Mouse (Mus musculus) intestine, embryonic 16.5 days (tissue): ENCODE measurements around the gene Gm21969. TPM values are rescaled to one million over a fixed set of nuclear protein-coding genes. Genes with fewer than 3 reads are reported as not detected.

ENCODE experiments used
- ATAC-seq: fragments of 200-750 bp; cut with Nextera tagmentation; 2 replicates; pipeline ENCODE4 v1.8.0; 2017; ENCODE audit warnings: moderate TSS enrichment, moderate library complexity
- H3K27ac ChIP-seq: fragments of 300-500 bp; sonication (generic); 2 replicates; pipeline ENCODE4 v1.5.1; 2014; ENCODE audit warnings: mild to moderate bottlenecking, low read length
- H3K27me3 ChIP-seq: fragments of 300-500 bp; sonication (generic); replicated peaks from 2 replicates; pipeline ENCODE4 v1.6.1; 2014; ENCODE audit warnings: low read length, control low read depth, mixed read lengths; ENCODE audit not compliant: control insufficient read depth, insufficient read depth
- H3K36me3 ChIP-seq: fragments of 300-500 bp; sonication (generic); 2 replicates; pipeline ENCODE4 v1.6.1; 2014; ENCODE audit warnings: low read length, control low read depth; ENCODE audit not compliant: control insufficient read depth, insufficient read depth
- H3K4me1 ChIP-seq: fragments of 300-500 bp; sonication (generic); 2 replicates; pipeline ENCODE4 v1.6.1; 2014; ENCODE audit warnings: low read length, control low read depth, mixed read lengths; ENCODE audit not compliant: control insufficient read depth, insufficient read depth
- H3K4me2 ChIP-seq: fragments of 300-500 bp; sonication (generic); 2 replicates; pipeline ENCODE4 v1.6.1; 2014; ENCODE audit warnings: low read depth, low read length, control low read depth
- H3K4me3 ChIP-seq: fragments of 300-500 bp; sonication (generic); 2 replicates; pipeline ENCODE4 v1.5.1; 2014; ENCODE audit warnings: mild to moderate bottlenecking, low read length
- H3K9ac ChIP-seq: fragments of 300-500 bp; sonication (generic); 2 replicates; pipeline ENCODE4 v1.6.1; 2014; ENCODE audit warnings: low read depth, low read length
- H3K9me3 ChIP-seq: fragments of 300-500 bp; sonication (generic); 2 replicates; pipeline ENCODE4 v1.6.1; 2016; ENCODE audit warnings: low read length, control low read depth; ENCODE audit not compliant: control insufficient read depth
- WGBS: fragments of 180-500 bp; shearing (Covaris S2); extraction: QIAGEN DNeasy Blood & Tissue Kit; methylation state at CpG from one replicate; pipeline ENCODE4 v1.1.7; 2014; 5-methylcytosine and 5-hydroxymethylcytosine counted together
- polyA plus RNA-seq: library from polyadenylated mRNA; unstranded; fragments of >200 nt; fragmentation: Nextera tagmentation; extraction: Ambion mirVana; gene quantifications from 2 replicates; pipeline ENCODE4 v1.2.1, GENCODE M21; 2015

The Gm21969 gene
- polyA plus RNA-seq, 1 experiment from 2014 or later: not detected

DNA sequence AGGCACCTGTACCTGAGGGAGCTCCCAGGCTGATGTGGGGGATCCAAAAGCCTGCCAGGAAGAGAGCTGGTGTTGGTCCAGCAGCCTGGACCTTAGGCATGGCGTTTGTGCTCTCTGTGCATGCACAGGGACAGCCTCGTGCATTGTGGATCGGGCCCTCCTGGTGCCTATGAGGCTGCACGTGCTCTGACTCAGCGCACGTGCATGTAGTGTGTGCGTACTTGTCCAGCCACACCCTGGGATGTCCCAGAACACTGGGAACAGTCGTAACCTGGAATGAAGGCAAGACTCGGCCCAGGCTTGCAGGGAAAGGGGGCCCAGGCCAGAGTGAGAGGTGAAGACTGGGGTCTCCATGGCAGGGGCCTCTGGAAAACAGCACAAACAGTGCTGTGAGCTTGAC is 34.9 kb downstream of the Gm21969 start:
- no peaks in the 10 kb centered on the region for H3K36me3 ChIP-seq
- peak; percentile 34; the same call in 1 of the 2 replicates for ATAC-seq
- no peaks in the 10 kb centered on the region for H3K9me3 ChIP-seq
- H3K9ac ChIP-seq: no peak overlapping the region
- no peak overlapping the region for H3K27ac ChIP-seq
- H3K4me1 ChIP-seq: peaks cover 15% of the 10 kb centered on the region
- H3K4me3 ChIP-seq: no peak overlapping the region
- WGBS: 75% methylated on average over 9 of the region's 9 CpGs
- H3K4me2 ChIP-seq: no peak overlapping the region
- peaks cover 51% of the 10 kb centered on the region for H3K27me3 ChIP-seq

DNA sequence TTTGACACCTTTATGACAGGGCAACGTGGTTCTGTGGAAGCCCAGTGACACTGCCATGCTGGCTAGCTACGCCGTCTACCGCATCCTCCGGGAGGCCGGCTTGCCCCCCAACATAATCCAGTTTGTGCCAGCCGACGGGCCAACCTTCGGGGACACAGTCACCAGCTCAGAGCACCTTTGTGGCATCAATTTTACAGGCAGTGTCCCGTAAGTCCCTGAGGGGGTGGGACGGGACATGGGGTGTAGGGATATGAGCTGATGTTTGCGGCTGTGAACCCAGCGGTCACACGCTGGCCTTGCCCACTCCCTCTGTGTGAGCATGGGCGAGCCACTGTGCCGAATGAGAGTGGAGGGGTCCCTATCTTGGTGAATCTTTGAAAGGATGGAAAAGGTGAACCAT is 35.4 kb downstream of the Gm21969 start:
- Histone ChIP-seq H3K4me2 (no peak overlapping the region), H3K27me3 (peaks cover 50% of the 10 kb centered on the region), H3K36me3 (no peaks in the 10 kb centered on the region), H3K27ac (no peak overlapping the region), H3K9ac (no peak overlapping the region), H3K9me3 (no peaks in the 10 kb centered on the region), H3K4me1 (peaks cover 15% of the 10 kb centered on the region), H3K4me3 (no peak overlapping the region)
- 92% methylated on average over 16 of the region's 16 CpGs for WGBS
- ATAC-seq: no peak

DNA sequence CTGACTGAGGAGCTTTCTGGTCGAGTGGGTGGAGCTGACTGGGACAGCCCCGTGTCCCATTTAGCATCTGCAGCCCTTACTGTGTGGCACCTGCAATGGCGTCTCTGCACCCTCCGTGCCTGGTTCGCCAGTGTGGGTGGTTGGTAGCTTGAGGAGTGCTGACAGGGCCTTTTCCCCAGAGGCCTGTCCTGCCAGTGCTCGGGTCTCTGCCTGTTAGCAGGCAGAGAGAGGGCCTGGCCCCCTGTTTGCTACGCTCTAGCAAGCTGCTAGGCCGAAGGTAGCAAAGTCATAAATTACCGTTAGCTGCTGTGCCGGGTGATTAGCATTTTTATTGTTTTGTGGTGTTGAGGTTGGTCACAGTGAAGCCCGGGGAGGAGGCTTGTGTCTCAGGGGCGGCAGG is 36.8 kb downstream of the Gm21969 start:
- Histone ChIP-seq H3K4me1 (peaks cover 15% of the 10 kb centered on the region), H3K27ac (no peak overlapping the region), H3K9ac (no peak overlapping the region), H3K36me3 (no peaks in the 10 kb centered on the region), H3K27me3 (peaks cover 37% of the 10 kb centered on the region), H3K4me2 (no peak overlapping the region), H3K4me3 (no peak overlapping the region), H3K9me3 (no peaks in the 10 kb centered on the region)
- no peak for ATAC-seq
- WGBS: 31% methylated on average over 12 of the region's 12 CpGs

- 55% methylated on average over 12 of the region's 12 CpGs for WGBS
- H3K27ac ChIP-seq: no peak overlapping the region
- H3K27me3 ChIP-seq: peaks cover 32% of the 10 kb centered on the region
- H3K36me3 ChIP-seq: no peaks in the 10 kb centered on the region
- ATAC-seq: no peak
- no peaks in the 10 kb centered on the region for H3K9me3 ChIP-seq
- no peak overlapping the region for H3K9ac ChIP-seq
- H3K4me2 ChIP-seq: no peak overlapping the region
- H3K4me1 ChIP-seq: peaks cover 15% of the 10 kb centered on the region
- no peak overlapping the region for H3K4me3 ChIP-seq
These were observed 37.3 kb downstream of the Gm21969 start for GRCm38 (mm10) chr4:139640333-139640732.

DNA sequence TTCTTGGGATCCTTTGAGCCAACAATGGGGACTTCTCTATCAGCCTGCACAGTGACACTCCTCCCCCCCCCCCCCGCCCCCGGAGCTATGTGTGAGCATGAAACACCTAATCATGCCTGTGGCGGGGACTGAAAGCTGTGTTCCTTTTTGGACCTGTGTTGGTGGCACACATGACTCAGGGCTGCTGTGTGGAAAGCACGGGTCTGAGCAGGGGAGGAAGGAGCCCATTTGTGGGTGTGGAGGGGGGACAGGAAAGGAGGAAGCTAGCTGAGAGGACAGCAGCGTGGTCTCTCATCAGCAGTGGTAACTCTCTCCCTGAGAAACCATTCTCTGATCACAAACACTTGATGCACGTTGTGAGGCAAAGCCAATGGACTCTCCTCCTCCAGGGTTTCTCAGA is 37.8 kb downstream of the Gm21969 start:
- 54% methylated on average over 6 of the region's 6 CpGs for WGBS
- H3K27me3 ChIP-seq: peaks cover 28% of the 10 kb centered on the region
- H3K4me1 ChIP-seq: peaks cover 15% of the 10 kb centered on the region
- no peak overlapping the region for H3K9ac ChIP-seq
- H3K4me2 ChIP-seq: no peak overlapping the region
- H3K9me3 ChIP-seq: no peaks in the 10 kb centered on the region
- no peaks in the 10 kb centered on the region for H3K36me3 ChIP-seq
- no peak overlapping the region for H3K27ac ChIP-seq
- no peak overlapping the region for H3K4me3 ChIP-seq
- no peak for ATAC-seq

GRCm38 (mm10) chr4:139641829-139642425 is 38.9 kb downstream of the Gm21969 start:
- Histone ChIP-seq H3K4me1 (peaks cover 15% of the 10 kb centered on the region), H3K9me3 (no peaks in the 10 kb centered on the region), H3K36me3 (no peaks in the 10 kb centered on the region; the same call in 1 of the 2 replicates), H3K4me2 (peak overlapping the region; percentile 50), H3K9ac (peak overlapping the region; percentile 14), H3K4me3 (peak overlapping the region; percentile 32), H3K27me3 (peaks cover 24% of the 10 kb centered on the region), H3K27ac (no peak overlapping the region)
- ATAC-seq: peak; percentile 43
- WGBS: 6% methylated on average over 30 of the region's 30 CpGs

DNA sequence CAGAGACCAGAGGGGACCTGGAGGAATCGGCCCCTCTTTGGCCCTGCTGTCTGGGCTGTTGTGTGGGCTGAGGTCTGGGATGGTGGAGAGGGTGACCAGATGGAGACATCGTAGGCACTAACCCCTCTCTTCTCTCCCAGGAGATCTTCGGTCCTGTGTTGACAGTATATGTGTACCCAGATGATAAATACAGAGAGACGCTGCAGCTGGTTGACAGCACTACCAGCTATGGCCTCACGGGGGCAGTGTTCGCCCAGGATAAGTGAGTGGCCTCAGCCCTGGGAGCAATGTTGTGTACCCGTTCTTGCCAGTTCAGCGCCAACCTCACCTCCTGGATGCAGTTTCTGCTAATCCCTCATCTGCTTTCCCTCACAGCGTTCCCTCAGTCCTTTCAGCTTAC is 41.0 kb downstream of the Gm21969 start:
- Histone ChIP-seq H3K4me1 (peaks cover 15% of the 10 kb centered on the region), H3K36me3 (no peaks in the 10 kb centered on the region; the same call in 1 of the 2 replicates), H3K4me2 (no peak overlapping the region), H3K27ac (no peak overlapping the region), H3K4me3 (no peak overlapping the region), H3K9ac (no peak overlapping the region), H3K9me3 (no peaks in the 10 kb centered on the region), H3K27me3 (peaks cover 20% of the 10 kb centered on the region)
- ATAC-seq: peak; percentile 31; the same call in 1 of the 2 replicates
- 18% methylated on average over 9 of the region's 9 CpGs for WGBS

DNA sequence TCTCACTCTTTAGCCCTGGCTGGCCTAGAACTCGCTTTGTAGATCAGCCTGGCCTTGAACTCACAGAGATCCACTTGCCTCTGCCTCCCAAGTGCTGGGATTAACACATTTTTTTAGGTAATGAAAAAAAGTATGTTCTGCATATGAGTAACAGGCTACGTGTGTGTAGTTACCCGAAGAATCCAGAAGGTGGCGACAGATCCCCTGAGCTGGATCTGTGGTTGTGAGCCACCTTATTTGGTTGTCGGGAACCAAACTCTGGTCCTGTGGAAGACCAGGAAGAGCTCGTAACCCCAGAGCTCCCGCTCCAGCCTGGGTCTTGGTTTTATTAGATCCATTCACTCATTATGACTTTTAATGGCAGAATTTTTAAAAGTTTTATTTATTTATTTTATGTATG is 43.9 kb downstream of the Gm21969 start:
- Histone ChIP-seq H3K4me1 (peaks cover 19% of the 10 kb centered on the region), H3K4me3 (no peak overlapping the region), H3K4me2 (no peak overlapping the region), H3K27ac (no peak overlapping the region), H3K36me3 (no peaks in the 10 kb centered on the region; the same call in 1 of the 2 replicates), H3K9ac (no peak overlapping the region), H3K9me3 (no peaks in the 10 kb centered on the region), H3K27me3 (no peaks in the 10 kb centered on the region; the same call in 1 of the 2 replicates)
- ATAC-seq: no peak
- WGBS: 86% methylated on average over 7 of the region's 7 CpGs

GRCm38 (mm10) chr4:139650086-139650743 is 47.2 kb downstream of the Gm21969 start:
- Histone ChIP-seq H3K4me3 (no peak overlapping the region), H3K4me2 (no peak overlapping the region), H3K27ac (peak overlapping the region; percentile 68), H3K36me3 (no peaks in the 10 kb centered on the region; the same call in 1 of the 2 replicates), H3K9me3 (no peaks in the 10 kb centered on the region), H3K27me3 (no peaks in the 10 kb centered on the region), H3K4me1 (peaks cover 13% of the 10 kb centered on the region), H3K9ac (no peak overlapping the region)
- WGBS: 50% methylated on average over 15 of the region's 15 CpGs
- peak; percentile 97 for ATAC-seq
